Mouse (Mus musculus) gastrocnemius, postnatal 4 days (tissue): ENCODE data around the gene Ldlr. TPM values are rescaled to one million over a fixed set of nuclear protein-coding genes. Genes with fewer than 3 reads are reported as not detected.
A peak's percentile ranks its signal among the peaks of the same experiment; 100 is the strongest.
"Not testable (repeated sequence)": the region's sequence is repeated elsewhere in the genome, so short reads cannot be mapped to it uniquely, and the experiment has no call there.

ENCODE experiments used
- DNase-seq, 2 experiments: peaks; one replicate each; pipeline ENCODE4 v3.0.0; 2021 to 2022; ENCODE audit warnings: low spot score in 2 of 2, mixed read lengths in 2 of 2
- total RNA-seq, 2 experiments: library from RNA; stranded (reverse); gene quantifications; 2 replicates each; pipeline ENCODE4 v1.2.3; 2021

Gene Ldlr
- total RNA-seq, 2 experiments from 2014 or later: 25.6 to 37.2 TPM

DNA sequence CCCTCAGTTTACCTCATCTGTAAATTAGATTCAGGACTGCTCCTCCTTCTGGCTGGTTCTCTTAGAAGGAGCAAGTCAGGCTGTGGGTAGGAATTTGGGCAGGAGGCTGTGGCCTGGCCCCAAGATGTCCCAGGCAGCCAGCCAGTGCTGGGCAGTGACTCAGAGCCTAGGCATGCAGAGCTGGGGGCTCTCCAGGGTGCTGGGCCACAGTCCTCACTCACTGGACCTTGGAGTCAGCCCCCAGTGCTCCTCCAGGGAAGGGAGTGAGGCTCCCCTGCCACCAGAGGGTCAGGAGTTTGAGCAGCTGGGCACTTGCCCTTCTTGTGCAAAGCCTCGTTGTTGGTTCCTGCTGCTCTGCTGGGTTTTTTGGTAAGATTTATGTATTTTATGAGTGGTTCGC lies 30.7 kb downstream of the Ldlr start:
- peak; percentile 60 to 78 for DNase-seq

DNA sequence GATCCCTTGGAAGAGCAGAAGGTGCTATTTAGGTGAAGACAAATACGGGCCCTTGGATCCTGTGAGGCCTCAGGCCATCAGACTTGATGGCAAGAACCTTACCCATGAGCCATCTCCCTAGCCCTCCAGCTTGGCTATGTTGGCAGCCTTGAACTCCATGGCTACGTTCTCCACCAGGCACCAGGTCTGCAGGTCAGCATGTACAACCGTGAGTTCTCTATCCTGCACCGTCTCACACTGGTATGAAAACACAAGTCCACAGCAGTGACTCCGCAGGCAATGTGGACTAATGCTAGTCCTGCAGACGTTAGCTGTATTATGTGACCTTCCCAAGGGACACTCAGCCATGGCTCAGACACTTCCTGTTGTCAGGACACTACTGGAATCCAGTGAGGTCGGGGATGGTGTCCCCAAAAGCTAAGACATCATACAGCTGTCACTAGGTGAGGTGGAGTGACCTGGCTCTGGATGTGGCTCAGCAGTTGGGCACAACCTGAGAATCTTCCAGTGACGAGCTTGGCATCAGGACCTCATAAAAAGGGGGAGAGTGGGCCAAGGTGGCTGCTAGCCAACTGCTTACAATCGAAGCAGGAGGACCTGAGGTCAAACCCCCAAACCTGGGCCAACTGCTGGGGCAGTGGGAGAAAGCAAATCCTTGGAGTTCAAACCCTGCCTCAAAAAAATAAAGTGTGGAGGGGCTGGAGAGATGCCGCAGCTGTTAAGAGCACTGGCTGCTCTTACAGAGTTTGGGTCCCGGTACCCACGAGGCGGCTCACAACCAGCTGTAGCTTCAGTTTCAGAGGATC lies 31.4 kb downstream of the Ldlr start:
- no peak for DNase-seq

GRCm38 (mm10) chr9:21758576-21759529 lies 35.6 kb downstream of the Ldlr start:
- DNase-seq: no peak

- DNase-seq: no peak
These were observed 36.4 kb downstream of the Ldlr start for GRCm38 (mm10) chr9:21759718-21760117.

- peak; percentile 85 to 92 for DNase-seq
These were observed 37.1 kb downstream of the Ldlr start, which contains the start of gene Spc24 for GRCm38 (mm10) chr9:21760155-21761088. TSS of gene Spc24 (minus strand) at chr9:21760303.

DNA sequence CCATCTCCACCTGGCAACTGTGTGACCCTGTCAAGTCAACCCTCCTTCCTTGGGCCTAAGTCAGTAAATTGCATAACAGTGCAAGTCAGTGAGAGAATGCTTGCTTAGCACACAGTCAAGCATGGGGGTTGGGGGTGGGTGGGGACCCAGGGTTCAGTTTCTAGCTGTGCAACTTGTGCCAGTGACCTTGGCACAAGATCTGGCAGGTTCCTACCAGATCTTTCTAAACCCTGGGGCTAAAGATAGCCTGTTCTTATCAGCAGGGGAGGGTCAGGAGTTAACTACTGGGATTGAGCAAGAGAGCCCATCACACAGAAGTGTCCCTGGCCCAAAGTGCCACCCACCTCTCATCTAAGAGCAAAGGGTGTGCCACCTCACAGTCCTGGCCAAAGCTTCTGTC lies 38.9 kb downstream of the Ldlr start:
- no peak for DNase-seq

GRCm38 (mm10) chr9:21764084-21764999 lies 41.1 kb downstream of the Ldlr start:
- DNase-seq: no peak

DNA sequence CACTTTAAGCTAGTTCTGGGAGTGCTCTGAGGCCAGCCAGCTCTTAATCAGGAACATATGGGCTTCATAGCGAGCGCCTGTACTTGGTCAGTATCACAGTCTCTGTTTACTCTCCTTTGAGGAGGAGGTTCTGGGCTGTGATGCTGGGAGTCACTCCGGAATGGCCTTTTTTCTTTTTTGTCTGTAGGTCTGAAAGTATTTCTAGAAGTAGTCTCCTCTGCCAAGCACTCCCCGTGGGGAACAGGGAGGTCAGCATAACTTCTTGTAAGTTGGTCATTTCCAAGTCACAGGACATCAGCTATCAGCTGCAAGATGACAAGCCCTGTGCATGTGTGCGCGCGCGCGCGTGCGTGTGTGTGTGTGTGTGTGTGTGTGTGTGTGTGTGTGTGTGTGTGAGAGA lies 44.6 kb downstream of the Ldlr start:
- peak in 1 of 2 experiments; percentile 73 for DNase-seq

GRCm38 (mm10) chr9:21768511-21769411 lies 45.5 kb downstream of the Ldlr start:
- peak in 1 of 2 experiments; percentile 59 for DNase-seq

GRCm38 (mm10) chr9:21769558-21770183 lies 46.4 kb downstream of the Ldlr start:
- no peak for DNase-seq

DNA sequence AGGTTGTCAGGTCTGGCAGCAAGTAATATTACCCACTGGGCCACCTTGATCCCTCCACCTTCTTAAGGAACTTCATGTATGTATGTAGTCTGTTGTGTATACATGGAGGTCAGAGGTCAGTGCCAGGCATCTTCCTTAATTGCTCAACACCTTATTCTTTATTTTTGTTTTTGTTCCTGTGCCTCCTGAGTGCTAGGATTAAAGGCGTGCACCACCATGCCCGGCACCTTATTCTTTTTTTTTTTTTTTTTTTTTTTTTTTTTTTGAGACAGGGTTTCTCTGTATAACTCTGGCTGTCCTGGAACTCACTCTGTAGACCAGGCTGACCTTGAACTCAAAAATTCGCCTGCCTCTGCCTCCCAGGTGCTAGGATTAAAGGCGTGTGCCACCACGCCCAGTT lies 50.1 kb downstream of the Ldlr start:
- DNase-seq: not testable (repeated sequence)

GRCm38 (mm10) chr9:21774353-21774752 lies 51.1 kb downstream of the Ldlr start:
- DNase-seq: no peak

DNA sequence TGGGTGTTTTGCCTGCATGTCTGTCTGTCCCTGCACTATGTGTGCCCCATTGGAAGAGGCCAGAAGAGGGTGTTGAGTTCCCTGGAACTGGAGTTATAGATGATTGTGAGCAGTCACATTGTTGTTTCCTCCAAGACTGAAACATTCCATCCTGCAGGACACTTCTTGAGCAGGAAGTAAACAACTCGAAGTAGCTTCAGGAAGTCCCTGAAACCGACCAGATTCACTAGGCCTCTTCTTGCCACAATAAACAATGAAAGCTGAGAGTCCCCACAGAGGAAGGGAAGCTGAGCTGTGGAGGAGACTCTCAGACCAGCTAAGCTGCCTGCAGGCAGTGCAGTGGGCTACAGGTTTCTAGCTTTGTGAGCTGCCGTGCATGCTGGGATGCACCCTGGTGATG lies 54.4 kb downstream of the Ldlr start:
- DNase-seq: no peak

- no peak for DNase-seq
These were observed 58.6 kb downstream of the Ldlr start for GRCm38 (mm10) chr9:21781657-21782468.

DNA sequence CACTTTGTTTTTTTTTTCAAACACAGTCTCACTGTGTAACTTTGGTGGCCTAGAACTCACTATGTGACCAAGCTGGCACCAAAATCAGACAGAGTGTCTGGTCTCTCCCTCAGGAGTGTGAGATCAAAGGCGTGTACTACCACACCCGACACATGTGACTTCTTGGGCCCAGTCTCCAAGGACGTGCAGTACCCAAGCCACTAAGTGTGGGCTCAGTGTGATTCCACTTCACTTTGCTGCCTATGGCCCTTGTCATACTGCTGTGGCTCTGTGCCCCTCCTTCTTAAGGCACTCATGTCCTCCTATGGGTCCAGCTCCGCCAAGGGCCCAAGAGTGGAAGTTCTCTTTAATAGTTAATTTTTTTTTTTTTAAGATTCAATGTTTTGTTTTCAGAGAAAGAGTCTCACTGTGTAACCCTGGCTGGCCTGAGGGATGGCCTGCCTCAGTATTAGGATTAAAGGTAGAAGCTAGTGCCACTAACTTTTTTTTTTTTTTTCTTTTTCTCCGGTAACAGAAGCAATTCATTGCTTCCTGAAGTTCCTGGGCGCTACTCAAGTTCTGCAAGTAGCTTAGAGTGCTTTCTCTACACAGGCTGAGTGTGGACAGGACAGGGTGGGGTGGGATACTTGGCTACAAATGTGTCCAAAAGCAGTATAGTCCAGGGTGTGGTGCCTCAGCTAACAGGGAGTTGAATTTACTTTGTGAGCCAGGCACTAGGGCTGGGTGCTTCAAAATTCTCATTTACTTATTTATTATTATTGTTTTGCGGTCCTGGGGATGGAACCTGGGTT lies 61.4 kb downstream of the Ldlr start:
- DNase-seq: no peak

DNA sequence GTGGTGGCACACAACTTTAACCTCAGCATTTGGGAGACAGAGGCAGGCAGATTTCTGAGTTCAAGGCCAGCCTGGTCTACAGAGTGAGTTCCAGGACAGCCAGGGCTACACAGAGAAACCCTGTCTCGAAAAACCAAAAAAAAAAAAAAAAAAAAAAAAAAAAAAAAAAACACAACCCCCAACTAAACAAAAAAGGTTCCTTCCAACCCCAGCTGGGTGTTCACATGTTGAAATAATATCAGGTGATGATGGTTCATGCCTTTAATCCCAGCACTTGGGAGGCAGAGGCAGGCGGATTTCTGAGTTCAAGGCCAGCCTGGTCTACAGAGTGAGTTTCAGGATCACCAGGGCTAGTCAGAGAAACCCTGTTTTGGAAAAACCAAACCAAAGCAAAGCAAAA lies 63.0 kb downstream of the Ldlr start:
- DNase-seq: not testable (repeated sequence)
